8 mouse cellular contexts compared by ENCODE assay signal in the genomic region with DNA sequence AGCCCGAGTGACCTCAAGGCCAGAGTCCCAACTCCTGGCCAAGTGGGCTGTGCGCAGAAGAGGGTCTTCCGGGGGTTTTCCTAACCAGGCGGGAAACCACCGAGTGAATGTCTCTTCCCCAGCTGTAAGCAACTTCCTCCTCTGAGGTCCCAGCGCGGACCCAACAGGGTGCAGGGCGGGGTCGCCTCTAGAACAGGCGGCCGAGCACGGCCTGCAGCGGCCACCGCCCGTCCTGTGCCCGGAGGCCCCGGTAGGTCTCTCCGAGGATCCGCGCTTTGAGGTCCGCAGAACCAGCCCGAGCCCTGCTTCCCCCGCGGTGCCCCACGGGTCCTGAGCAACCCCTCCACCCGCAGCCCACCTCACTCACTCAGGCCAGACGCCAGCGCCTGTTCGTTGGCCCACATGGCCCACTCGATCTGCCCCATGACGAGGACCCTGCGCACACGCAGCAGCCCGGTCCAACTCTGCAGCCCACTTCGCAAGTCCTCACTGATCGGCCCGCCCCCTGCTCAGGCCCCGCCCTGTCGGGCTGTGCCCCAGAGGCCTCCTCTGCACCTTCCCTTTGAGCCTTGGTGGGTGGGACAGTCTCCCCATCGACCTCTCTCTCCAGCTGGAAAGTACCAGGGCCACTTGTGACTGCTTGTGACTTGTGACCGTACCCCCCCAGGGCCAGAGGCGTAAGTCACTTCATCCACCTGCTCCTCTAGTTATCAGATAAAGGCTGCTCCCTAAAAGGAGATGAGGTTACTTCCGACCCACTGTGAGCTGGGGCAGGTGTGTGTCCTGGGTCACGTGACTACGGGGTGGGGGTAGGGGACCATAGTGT. TPM values are rescaled to one million over a fixed set of nuclear protein-coding genes. Genes with fewer than 3 reads are reported as not detected.
A peak's percentile ranks its signal among the peaks of the same experiment; 100 is the strongest.
DNase-seq lines count a peak whose midpoint lies in the region; ATAC-seq and TF ChIP-seq lines count a peak whose summit lies in the region.

A gene (minus strand): TSS at position 488 of the 826 bp plus-strand sequence.

- peak; percentile 64; the same call in 1 of the 2 replicates for TF ChIP-seq POLR2A in lung, adult 2 months (IDR thresholded peaks at IDR 0.05; ENCODE audit: borderline replicate concordance, extremely low read depth, low read depth, low read length)

- no peaks in the 10 kb centered on the region for H3K9me3 ChIP-seq in neural tube, embryonic 14.5 days (ENCODE audit: control insufficient read depth, low read length)

- peaks cover 9% of the 10 kb centered on the region for H3K4me1 ChIP-seq in lung, adult 2 months (ENCODE audit: control insufficient read depth, insufficient read depth, low read length)
- no peaks in the 10 kb centered on the region for H3K4me1 ChIP-seq in neural tube, embryonic 14.5 days (ENCODE audit: control insufficient read depth, insufficient read depth, low read length)

- no peaks in the 10 kb centered on the region for H3K27me3 ChIP-seq in neural tube, embryonic 14.5 days (ENCODE audit: control insufficient read depth, insufficient read depth, low read length)

- TF ChIP-seq CTCF in lung, adult 2 months (IDR thresholded peaks at IDR 0.05; ENCODE audit: insufficient read depth, low read length), result no peak

- peak; percentile 68; the same call in 1 of the 2 replicates for ATAC-seq in neural tube, embryonic 14.5 days (ENCODE audit: low read depth)

- peak; percentile 29 to 35 for DNase-seq in cerebellum, postnatal 25 days
- DNase-seq in cerebellum, adult 11 months, result no peak
- DNase-seq in embryo, embryonic 11 days, result peak; percentile 79
- peak; percentile 99 for DNase-seq in heart, adult 11 months
- DNase-seq in kidney, adult 11 months, result peak; percentile 84
- DNase-seq in lung, adult 2 months, result peak; percentile 84
- peak; percentile 87 to 90 for DNase-seq in thymus, postnatal 36 days

- 0 out of 2 replicates have a peak within 1 kb of the TSS, but pooled peaks have one; percentile 22 for H3K27ac ChIP-seq in neural tube, embryonic 14.5 days (ENCODE audit: low read depth, low read length)

- WGBS in lung, adult 2 months, result 2% methylated on average over 45 of the region's 45 CpGs
- 5% methylated on average over 44 of the region's 45 CpGs for WGBS in neural tube, embryonic 14.5 days

- peak within 1 kb of the TSS; percentile 50 for H3K4me2 ChIP-seq in neural tube, embryonic 14.5 days (ENCODE audit: low read depth, low read length)

- H3K9ac ChIP-seq in neural tube, embryonic 14.5 days (replicated peaks; ENCODE audit: low read depth, low read length), result peak within 1 kb of the TSS; percentile 44

- H3K36me3 ChIP-seq in neural tube, embryonic 14.5 days (ENCODE audit: control insufficient read depth, insufficient read depth, low read length), result peaks cover 21% of the 10 kb centered on the region

- peak within 1 kb of the TSS; percentile 92 for H3K4me3 ChIP-seq in lung, adult 2 months (replicated peaks; ENCODE audit: extremely low read depth, low read depth, low read length)
- H3K4me3 ChIP-seq in neural tube, embryonic 14.5 days (ENCODE audit: low read depth, low read length), result peak within 1 kb of the TSS; percentile 26

RNA-seq across cellular contexts. Expression of the gene that starts here (rescaled TPM):
- polyA plus RNA-seq in lung, adult 2 months (2012; rRNA removed), result 294 and 407 TPM in 2 replicates
- polyA plus RNA-seq in neural tube, embryonic 14.5 days (2014; fragmentation: Nextera tagmentation; extraction: Ambion mirVana), result 23.9 and 38.9 TPM in 2 replicates
